Mouse (Mus musculus) neural tube, embryonic 13.5 days (tissue): Measurements from ENCODE around the gene Gm20388. TPM values are rescaled to one million over a fixed set of nuclear protein-coding genes. Genes with fewer than 3 reads are reported as not detected.
A peak's percentile ranks its signal among the peaks of the same experiment; 100 is the strongest.

Source experiments
- ATAC-seq: fragments of 200-750 bp; cut with Nextera tagmentation; 2 replicates; pipeline ENCODE4 v1.8.0; 2017; ENCODE audit warnings: low read depth, mild to moderate bottlenecking, moderate TSS enrichment, moderate library complexity
- H3K27ac ChIP-seq: fragments of 300-500 bp; sonication (generic); replicated peaks from 2 replicates; pipeline ENCODE4 v1.5.1; 2015; ENCODE audit warnings: moderate library complexity, mild to moderate bottlenecking, inconsistent platforms
- H3K27me3 ChIP-seq: fragments of 300-500 bp; sonication (generic); 2 replicates; pipeline ENCODE4 v1.6.1; 2015; ENCODE audit warnings: mild to moderate bottlenecking, inconsistent platforms
- H3K36me3 ChIP-seq: fragments of 300-500 bp; sonication (generic); 2 replicates; pipeline ENCODE4 v1.6.1; 2015; ENCODE audit warnings: mild to moderate bottlenecking, inconsistent platforms
- H3K4me1 ChIP-seq: fragments of 300-500 bp; sonication (generic); replicated peaks from 2 replicates; pipeline ENCODE4 v1.6.1; 2015; ENCODE audit warnings: inconsistent platforms
- H3K4me2 ChIP-seq: fragments of 300-500 bp; sonication (generic); 2 replicates; pipeline ENCODE4 v1.6.1; 2015; ENCODE audit warnings: inconsistent platforms, mild to moderate bottlenecking, moderate library complexity
- H3K4me3 ChIP-seq: fragments of 300-500 bp; sonication (generic); 2 replicates; pipeline ENCODE4 v1.5.1; 2015; ENCODE audit warnings: mild to moderate bottlenecking, inconsistent platforms
- H3K9ac ChIP-seq: fragments of 300-500 bp; sonication (generic); 2 replicates; pipeline ENCODE4 v1.6.1; 2015; ENCODE audit warnings: moderate library complexity, mild to moderate bottlenecking, inconsistent platforms
- H3K9me3 ChIP-seq: fragments of 300-500 bp; sonication (generic); 2 replicates; pipeline ENCODE4 v1.6.1; 2016; ENCODE audit warnings: inconsistent platforms
- WGBS: fragments of 180-500 bp; shearing (Covaris S2); methylation state at CpG from one replicate; pipeline ENCODE4 v1.1.7; 2015; 5-methylcytosine and 5-hydroxymethylcytosine counted together
- polyA plus RNA-seq: library from polyadenylated mRNA; unstranded; fragments of >200 nt; fragmentation: Nextera tagmentation; extraction: Ambion mirVana; gene quantifications from 2 replicates; pipeline ENCODE4 v1.2.1, GENCODE M21; 2015

Gene Gm20388
- polyA plus RNA-seq, 1 experiment from 2014 or later, result 0.27 TPM

DNA sequence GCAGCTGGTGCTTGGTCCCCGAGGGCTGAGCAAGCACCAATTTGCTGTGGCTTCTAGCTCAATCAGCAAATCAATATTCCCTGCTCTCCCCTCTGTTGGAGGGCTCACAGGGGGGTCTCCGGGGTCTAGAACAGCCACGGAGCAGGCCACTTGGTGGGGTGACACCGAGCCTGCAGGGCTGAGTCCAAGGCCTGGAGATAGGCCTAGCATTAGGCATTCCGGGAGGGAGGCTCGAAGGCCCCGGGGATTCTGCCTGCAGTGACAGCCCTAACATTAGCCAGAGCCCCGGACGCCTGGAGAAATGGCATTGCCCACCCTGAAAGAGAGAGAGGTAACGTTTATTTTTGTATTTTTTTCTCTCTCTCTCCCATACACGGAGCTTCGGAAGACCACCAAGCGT is 972.0 kb downstream of the Gm20388 start:
- Histone ChIP-seq H3K4me1 (peaks cover 20% of the 10 kb centered on the region), H3K9ac (no peak overlapping the region), H3K4me3 (no peak overlapping the region), H3K4me2 (no peak overlapping the region), H3K9me3 (no peaks in the 10 kb centered on the region), H3K27me3 (peaks cover 90% of the 10 kb centered on the region), H3K27ac (no peak overlapping the region), H3K36me3 (no peaks in the 10 kb centered on the region)
- 24% methylated on average over 13 of the region's 13 CpGs for WGBS
- 0 out of 2 replicates have a peak, but pooled peaks have one; percentile 23 for ATAC-seq

DNA sequence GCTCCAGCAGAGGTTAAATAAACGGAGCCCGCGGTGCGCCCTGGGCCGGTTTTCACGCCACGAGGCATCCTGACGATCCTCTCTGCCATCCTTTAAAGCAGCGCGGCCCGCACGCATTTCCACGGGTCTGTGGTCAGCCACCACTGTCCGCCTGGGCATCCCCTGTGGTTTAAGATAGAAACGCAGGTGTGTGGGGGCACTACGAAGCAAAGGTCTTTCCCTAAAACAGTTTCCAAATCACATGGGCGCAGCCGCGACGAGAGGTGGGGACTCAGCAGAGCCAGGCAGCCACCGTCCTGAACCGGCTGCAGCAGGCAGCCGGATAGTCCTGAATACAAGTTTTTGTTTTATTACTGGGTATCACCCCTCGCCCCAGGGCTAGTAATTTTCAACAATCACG is 972.7 kb downstream of the Gm20388 start:
- Histone ChIP-seq H3K9ac (peak overlapping the region; percentile 38; the same call in 1 of the 2 replicates), H3K36me3 (no peaks in the 10 kb centered on the region), H3K9me3 (no peaks in the 10 kb centered on the region), H3K27me3 (peaks cover 92% of the 10 kb centered on the region), H3K4me1 (peaks cover 20% of the 10 kb centered on the region), H3K4me3 (no peak overlapping the region; the same call in 1 of the 2 replicates), H3K4me2 (peak overlapping the region; percentile 26; the same call in 1 of the 2 replicates), H3K27ac (no peak overlapping the region)
- no peak for ATAC-seq
- WGBS, result 4% methylated on average over 25 of the region's 25 CpGs

GRCm38 (mm10) chr8:120883853-120884252 is 973.2 kb downstream of the Gm20388 start:
- no peak overlapping the region for H3K4me3 ChIP-seq
- no peak for ATAC-seq
- H3K27ac ChIP-seq, result no peak overlapping the region
- H3K36me3 ChIP-seq, result no peaks in the 10 kb centered on the region
- H3K27me3 ChIP-seq, result peaks cover 94% of the 10 kb centered on the region
- WGBS, result 7% methylated on average over 15 of the region's 15 CpGs
- H3K4me2 ChIP-seq, result no peak overlapping the region
- H3K4me1 ChIP-seq, result peaks cover 20% of the 10 kb centered on the region
- no peaks in the 10 kb centered on the region for H3K9me3 ChIP-seq
- H3K9ac ChIP-seq, result no peak overlapping the region

- Histone ChIP-seq H3K27me3 (peaks cover 99% of the 10 kb centered on the region), H3K4me1 (peaks cover 20% of the 10 kb centered on the region), H3K9me3 (no peaks in the 10 kb centered on the region), H3K4me3 (no peak overlapping the region), H3K36me3 (no peaks in the 10 kb centered on the region), H3K27ac (no peak overlapping the region), H3K9ac (no peak overlapping the region), H3K4me2 (no peak overlapping the region)
- 8% methylated on average over 13 of the region's 13 CpGs for WGBS
- ATAC-seq, result no peak
These were observed 974.2 kb downstream of the Gm20388 start for GRCm38 (mm10) chr8:120884881-120885280.

GRCm38 (mm10) chr8:120887254-120887653 is 976.6 kb downstream of the Gm20388 start:
- H3K9me3 ChIP-seq, result no peaks in the 10 kb centered on the region
- H3K9ac ChIP-seq, result no peak overlapping the region
- no peak overlapping the region for H3K4me3 ChIP-seq
- no peak overlapping the region for H3K27ac ChIP-seq
- peaks cover 98% of the 10 kb centered on the region for H3K27me3 ChIP-seq
- no peak for ATAC-seq
- no peak overlapping the region for H3K4me2 ChIP-seq
- H3K36me3 ChIP-seq, result no peaks in the 10 kb centered on the region
- WGBS, result 12% methylated on average over 10 of the region's 10 CpGs
- peaks cover 25% of the 10 kb centered on the region for H3K4me1 ChIP-seq

GRCm38 (mm10) chr8:120888005-120888404 is 977.4 kb downstream of the Gm20388 start:
- Histone ChIP-seq H3K4me1 (peaks cover 21% of the 10 kb centered on the region), H3K9ac (no peak overlapping the region), H3K27ac (no peak overlapping the region), H3K4me2 (no peak overlapping the region), H3K36me3 (no peaks in the 10 kb centered on the region), H3K4me3 (no peak overlapping the region), H3K9me3 (no peaks in the 10 kb centered on the region), H3K27me3 (peaks cover 98% of the 10 kb centered on the region)
- ATAC-seq, result no peak
- WGBS, result 59% methylated on average over 5 of the region's 5 CpGs

DNA sequence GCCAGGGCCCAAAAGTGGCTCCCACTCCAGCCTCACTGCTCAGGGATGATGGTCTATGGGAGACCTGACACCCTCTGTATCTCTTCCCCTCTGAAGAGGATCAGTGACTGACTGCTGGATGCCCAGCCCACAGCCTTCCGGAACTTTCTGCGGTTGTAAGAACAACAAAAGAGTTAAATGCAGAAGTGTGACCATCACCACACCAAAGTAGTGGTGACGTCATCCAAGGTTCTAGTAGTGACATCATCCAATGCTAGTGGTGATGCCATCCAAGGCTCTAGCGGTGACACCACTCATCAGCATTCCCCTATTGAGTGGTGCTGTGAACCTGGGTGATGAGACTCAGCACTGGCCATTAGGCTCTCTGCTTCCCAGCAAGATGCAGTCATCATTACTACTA is 978.5 kb downstream of the Gm20388 start:
- H3K4me1 ChIP-seq, result peaks cover 14% of the 10 kb centered on the region
- H3K27me3 ChIP-seq, result peaks cover 99% of the 10 kb centered on the region
- 93% methylated on average over 4 of the region's 4 CpGs for WGBS
- no peaks in the 10 kb centered on the region for H3K9me3 ChIP-seq
- H3K27ac ChIP-seq, result no peak overlapping the region
- H3K36me3 ChIP-seq, result no peaks in the 10 kb centered on the region
- ATAC-seq, result no peak
- H3K4me2 ChIP-seq, result no peak overlapping the region
- no peak overlapping the region for H3K9ac ChIP-seq
- H3K4me3 ChIP-seq, result no peak overlapping the region

DNA sequence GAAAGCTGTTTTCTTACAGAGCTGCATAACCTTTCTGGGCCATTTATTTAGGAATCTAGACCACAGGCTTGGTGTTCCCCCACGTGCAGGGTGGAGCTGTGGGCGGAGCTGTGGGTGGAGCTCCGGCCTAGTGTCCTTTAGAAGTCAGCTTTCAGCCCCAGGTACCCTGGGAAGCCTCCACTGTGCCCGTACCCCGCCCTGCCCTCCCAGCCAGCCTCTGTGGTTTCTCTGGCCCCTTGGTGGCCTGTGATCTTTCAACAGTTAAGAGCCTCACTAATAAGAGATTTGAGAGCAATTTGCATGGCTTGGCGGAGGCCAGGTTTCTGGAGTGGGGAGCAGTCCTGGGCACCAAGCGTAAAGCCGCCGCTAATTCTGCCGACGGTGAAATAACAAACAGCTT is 979.4 kb downstream of the Gm20388 start:
- Histone ChIP-seq H3K9me3 (no peaks in the 10 kb centered on the region), H3K9ac (no peak overlapping the region), H3K27ac (no peak overlapping the region), H3K27me3 (peaks cover 99% of the 10 kb centered on the region), H3K36me3 (no peaks in the 10 kb centered on the region), H3K4me1 (peaks cover 17% of the 10 kb centered on the region), H3K4me2 (no peak overlapping the region), H3K4me3 (no peak overlapping the region)
- 2% methylated on average over 11 of the region's 11 CpGs for WGBS
- ATAC-seq, result no peak

DNA sequence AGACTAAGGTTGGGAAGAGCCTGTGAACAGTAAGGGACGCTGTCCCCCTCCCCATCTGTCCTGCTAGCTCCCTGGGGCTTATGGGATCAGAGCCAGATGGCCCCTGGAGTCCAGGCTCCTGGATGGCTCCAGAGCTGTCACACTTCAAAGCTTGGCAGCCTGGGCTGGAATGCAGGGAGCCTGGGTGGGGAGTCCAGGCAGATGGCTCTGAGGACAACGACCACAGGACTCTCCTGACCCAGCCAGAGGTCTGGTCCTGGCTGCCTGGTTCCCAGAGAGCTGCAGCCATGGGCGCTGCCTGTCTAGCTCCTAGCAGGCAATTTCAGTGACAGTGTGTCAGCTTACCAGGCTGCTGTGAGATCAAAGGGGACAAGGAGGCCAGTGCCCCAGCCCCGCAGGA is 984.4 kb downstream of the Gm20388 start:
- H3K4me1 ChIP-seq, result peaks cover 23% of the 10 kb centered on the region
- H3K9ac ChIP-seq, result no peak overlapping the region
- no peak overlapping the region for H3K27ac ChIP-seq
- peaks cover 70% of the 10 kb centered on the region for H3K27me3 ChIP-seq
- H3K36me3 ChIP-seq, result no peaks in the 10 kb centered on the region
- H3K9me3 ChIP-seq, result no peaks in the 10 kb centered on the region
- no peak overlapping the region for H3K4me3 ChIP-seq
- no peak for ATAC-seq
- 3% methylated on average over 4 of the region's 4 CpGs for WGBS
- H3K4me2 ChIP-seq, result no peak overlapping the region

DNA sequence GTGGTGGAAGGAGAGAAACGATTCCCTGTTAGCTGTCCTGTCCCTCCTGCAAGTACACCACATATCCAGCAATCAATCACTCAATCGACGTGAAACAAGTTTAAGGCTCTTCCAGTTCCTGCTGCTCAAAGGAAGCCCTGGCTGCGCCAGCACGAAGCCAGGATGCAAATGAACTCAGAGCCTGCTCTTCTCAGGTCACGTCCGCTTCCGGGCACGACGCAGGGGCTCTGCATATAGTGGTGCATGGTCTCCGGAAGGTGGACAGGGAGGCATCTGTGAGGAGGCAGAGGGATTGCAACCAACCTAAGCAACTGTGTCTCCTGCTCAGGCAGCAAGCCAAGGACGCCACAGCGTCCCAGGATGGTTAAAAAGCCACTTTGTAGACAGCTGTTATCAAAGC is 985.0 kb downstream of the Gm20388 start:
- 0 out of 2 replicates have a peak overlapping the region, but pooled peaks have one; percentile 45 for H3K9ac ChIP-seq
- H3K27me3 ChIP-seq, result peaks cover 64% of the 10 kb centered on the region
- H3K9me3 ChIP-seq, result no peaks in the 10 kb centered on the region
- under 1% methylated on average over 13 of the region's 13 CpGs for WGBS
- peak overlapping the region; percentile 45 for H3K4me2 ChIP-seq
- no peak overlapping the region for H3K27ac ChIP-seq
- H3K4me1 ChIP-seq, result peaks cover 19% of the 10 kb centered on the region
- no peaks in the 10 kb centered on the region for H3K36me3 ChIP-seq
- peak overlapping the region; percentile 19 for H3K4me3 ChIP-seq
- no peak for ATAC-seq

GRCm38 (mm10) chr8:120896203-120896602 is 985.6 kb downstream of the Gm20388 start:
- Histone ChIP-seq H3K27ac (no peak overlapping the region), H3K4me2 (peak overlapping the region; percentile 45), H3K9me3 (no peaks in the 10 kb centered on the region), H3K4me1 (peaks cover 19% of the 10 kb centered on the region), H3K9ac (0 out of 2 replicates have a peak overlapping the region, but pooled peaks have one; percentile 45), H3K4me3 (peak overlapping the region; percentile 19), H3K27me3 (peaks cover 60% of the 10 kb centered on the region), H3K36me3 (no peaks in the 10 kb centered on the region)
- WGBS, result 30% methylated on average over 13 of the region's 13 CpGs
- no peak for ATAC-seq

DNA sequence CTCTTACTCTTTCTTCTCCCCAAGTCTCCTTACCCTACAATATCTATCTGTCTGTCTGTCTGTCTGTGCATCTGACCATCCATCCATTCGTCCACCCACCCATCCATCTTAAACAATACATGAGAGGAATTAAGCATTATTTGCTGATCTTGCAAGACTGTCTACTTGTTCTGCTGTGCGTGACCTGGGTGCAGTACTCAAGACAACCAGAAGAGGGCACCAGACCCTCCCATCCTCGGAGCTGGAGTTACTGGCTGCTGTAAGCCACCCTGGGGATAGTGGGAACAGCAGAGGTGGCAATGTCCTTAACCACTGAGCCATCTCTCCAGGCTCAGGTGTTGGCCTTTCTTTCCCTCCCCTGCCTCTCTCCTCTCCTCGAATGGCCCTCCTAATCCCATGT is 987.4 kb downstream of the Gm20388 start:
- no peak overlapping the region for H3K27ac ChIP-seq
- no peaks in the 10 kb centered on the region for H3K36me3 ChIP-seq
- H3K9ac ChIP-seq, result no peak overlapping the region
- H3K4me1 ChIP-seq, result peaks cover 19% of the 10 kb centered on the region
- H3K9me3 ChIP-seq, result no peaks in the 10 kb centered on the region
- WGBS, result 60% methylated on average over 4 of the region's 4 CpGs
- no peak for ATAC-seq
- H3K27me3 ChIP-seq, result peaks cover 50% of the 10 kb centered on the region
- H3K4me3 ChIP-seq, result no peak overlapping the region
- no peak overlapping the region for H3K4me2 ChIP-seq

DNA sequence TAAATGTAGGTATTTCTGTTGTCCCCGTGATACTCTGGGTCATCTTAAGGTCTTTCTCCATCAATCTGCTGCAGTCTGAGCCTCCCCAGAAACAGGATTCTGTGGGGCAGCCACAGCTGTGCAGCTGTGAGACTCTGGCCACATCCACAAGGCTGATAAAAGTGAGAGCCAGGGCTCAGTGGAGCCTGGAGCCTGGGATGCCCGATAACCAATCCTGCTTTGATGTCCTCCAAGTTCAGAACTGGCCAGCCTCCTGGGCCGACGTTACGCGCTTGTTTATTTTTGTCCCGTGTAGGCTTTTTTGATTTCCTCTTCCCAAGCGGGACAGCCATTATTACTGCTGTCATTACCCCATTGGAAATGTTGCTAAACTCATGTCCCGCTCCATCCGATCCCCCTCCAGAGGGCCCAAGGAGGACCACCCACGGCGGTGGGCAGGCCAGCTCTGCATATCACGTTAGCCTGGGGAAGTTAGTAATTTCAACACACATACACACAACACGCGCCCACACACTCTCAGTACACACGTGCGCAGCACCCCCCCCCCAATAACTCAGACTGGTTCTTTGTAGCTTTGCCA is 988.3 kb downstream of the Gm20388 start:
- H3K36me3 ChIP-seq, result no peaks in the 10 kb centered on the region
- peaks cover 46% of the 10 kb centered on the region for H3K27me3 ChIP-seq
- H3K4me1 ChIP-seq, result peaks cover 19% of the 10 kb centered on the region
- no peak overlapping the region for H3K4me3 ChIP-seq
- H3K9me3 ChIP-seq, result no peaks in the 10 kb centered on the region
- H3K9ac ChIP-seq, result no peak overlapping the region
- no peak overlapping the region for H3K4me2 ChIP-seq
- WGBS, result 67% methylated on average over 17 of the region's 17 CpGs
- no peak overlapping the region for H3K27ac ChIP-seq
- no peak for ATAC-seq
